Mouse (Mus musculus) neutrophil, adult 5-6 weeks (primary cell): ENCODE results near the gene Sorbs1. TPM values are rescaled to one million over a fixed set of nuclear protein-coding genes. Genes with fewer than 3 reads are reported as not detected.

ENCODE experiments used
- ATAC-seq: fragments of 151-379, 151-347 bp; 2 replicates; pipeline ENCODE4 v1.8.0; 2017; ENCODE audit warnings: mild to moderate bottlenecking, moderate TSS enrichment; ENCODE audit not compliant: insufficient number of reproducible peaks, poor library complexity, low FRiP score, severe bottlenecking; ENCODE audit errors: extremely low read depth
- total RNA-seq: library from RNA; stranded (forward); fragments of 200-1000 nt; gene quantifications from 2 replicates; pipeline ENCODE4 v1.2.3, GENCODE M21; 2017

Sorbs1 gene
- total RNA-seq, 1 experiment from 2014 or later, result 9.8 TPM

- ATAC-seq, result no peak
Observed at GRCm38 (mm10) chr19:40299983-40300759, 213.4 kb downstream of the Sorbs1 start.

- no peak for ATAC-seq
Observed at GRCm38 (mm10) chr19:40299182-40299581, 214.4 kb downstream of the Sorbs1 start.

- no peak for ATAC-seq
Observed at GRCm38 (mm10) chr19:40298574-40298973, 215.0 kb downstream of the Sorbs1 start.

GRCm38 (mm10) chr19:40297798-40298144 is 215.8 kb downstream of the Sorbs1 start:
- ATAC-seq, result no peak

- no peak for ATAC-seq
Observed at GRCm38 (mm10) chr19:40297078-40297797, 216.3 kb downstream of the Sorbs1 start.

- no peak for ATAC-seq
Observed at GRCm38 (mm10) chr19:40294231-40294630, 219.3 kb downstream of the Sorbs1 start.

- no peak for ATAC-seq
Observed at GRCm38 (mm10) chr19:40293791-40294190, 219.8 kb downstream of the Sorbs1 start.

- no peak for ATAC-seq
Observed at GRCm38 (mm10) chr19:40290099-40290724, 223.4 kb downstream of the Sorbs1 start.

- ATAC-seq, result no peak
Observed at GRCm38 (mm10) chr19:40288415-40288814, 225.2 kb downstream of the Sorbs1 start.

- ATAC-seq, result no peak
Observed at GRCm38 (mm10) chr19:40284704-40285103, 228.9 kb downstream of the Sorbs1 start.

GRCm38 (mm10) chr19:40283415-40283814 is 230.2 kb downstream of the Sorbs1 start:
- ATAC-seq, result no peak

- ATAC-seq, result no peak
Observed at GRCm38 (mm10) chr19:40278372-40279023, 235.1 kb downstream of the Sorbs1 start.

GRCm38 (mm10) chr19:40277494-40277893 is 236.1 kb downstream of the Sorbs1 start:
- no peak for ATAC-seq

GRCm38 (mm10) chr19:40275401-40276188 is 238.0 kb downstream of the Sorbs1 start:
- ATAC-seq, result no peak

- ATAC-seq, result no peak
Observed at GRCm38 (mm10) chr19:40272674-40273073, 240.9 kb downstream of the Sorbs1 start.

- no peak for ATAC-seq
Observed at GRCm38 (mm10) chr19:40271308-40271892, 242.2 kb downstream of the Sorbs1 start, which contains the start of gene Pdlim1. Pdlim1 (minus strand) TSS chr19:40271842.

GRCm38 (mm10) chr19:40270351-40271307 is 242.9 kb downstream of the Sorbs1 start:
- ATAC-seq, result no peak
